Mouse (Mus musculus) limb, embryonic 11.5 days (tissue): ENCODE measurements around the gene Bap1. TPM values are rescaled to one million over a fixed set of nuclear protein-coding genes. Genes with fewer than 3 reads are reported as not detected.

Experiments used
- polyA plus RNA-seq: library from polyadenylated mRNA; unstranded; fragments of >200 nt; fragmentation: Nextera tagmentation; extraction: Ambion mirVana; gene quantifications from 2 replicates; pipeline ENCODE4 v1.2.1, GENCODE M21; 2014

The Bap1 gene
- polyA plus RNA-seq, 1 experiment from 2014 or later, result 112 TPM

Other genes with a start within 250 kb of the Bap1 start
- 277 and 305 TPM in 2 replicates for gene Spcs1, start 249.8 kb upstream of the Bap1 start, polyA plus RNA-seq
- 135 and 136 TPM in 2 replicates for gene Pbrm1, start 232.3 kb upstream of the Bap1 start, polyA plus RNA-seq
- gene Gnl3, start 232.3 kb upstream of the Bap1 start, polyA plus RNA-seq, result 126 and 129 TPM in 2 replicates
- 61.6 and 66.5 TPM in 2 replicates for gene Smim4, start 122.5 kb upstream of the Bap1 start, polyA plus RNA-seq
- 569 and 606 TPM in 2 replicates for gene Nt5dc2, start 120.4 kb upstream of the Bap1 start, polyA plus RNA-seq
- 15.5 and 15.7 TPM in 2 replicates for gene Stab1, start 82.8 kb upstream of the Bap1 start, polyA plus RNA-seq
- 16.6 and 18.7 TPM in 2 replicates for gene Tnnc1, start 43.1 kb upstream of the Bap1 start, polyA plus RNA-seq
- gene Nisch, start 34.5 kb upstream of the Bap1 start, polyA plus RNA-seq, result 346 and 377 TPM in 2 replicates
- 0.09 and 0.20 TPM in 2 replicates for gene Sema3g, start 33.6 kb upstream of the Bap1 start, polyA plus RNA-seq
- 12.7 and 13.5 TPM in 2 replicates for gene Phf7, start 133 bp upstream of the Bap1 start, polyA plus RNA-seq
- 9.1 and 9.4 TPM in 2 replicates for gene Dnah1, start 72.4 kb downstream of the Bap1 start, polyA plus RNA-seq
- gene Capn7, start 85.2 kb downstream of the Bap1 start, polyA plus RNA-seq, result 34.5 and 36.8 TPM in 2 replicates
- 26.7 and 33.4 TPM in 2 replicates for gene Sh3bp5, start 184.6 kb downstream of the Bap1 start, polyA plus RNA-seq
- gene Eaf1, start 242.9 kb downstream of the Bap1 start, polyA plus RNA-seq, result 29.3 and 31.5 TPM in 2 replicates
- 90.7 and 92.8 TPM in 2 replicates for gene Mettl6, start 243.6 kb downstream of the Bap1 start, polyA plus RNA-seq